In genomic region chr6:146909725-146910489, GRCm38 (mm10) we compare ENCODE assay signal across 23 mouse cellular contexts. TPM values are rescaled to one million over a fixed set of nuclear protein-coding genes. Genes with fewer than 3 reads are reported as not detected.
A peak's percentile ranks its signal among the peaks of the same experiment; 100 is the strongest.
DNase-seq lines count a peak whose midpoint lies in the region; ATAC-seq and TF ChIP-seq lines count a peak whose summit lies in the region.
"Had no signal": no experiment of that assay in that cellular context is flagged by ENCODE, and none has a peak within 500 bp of the region (broad histone marks: within the 10 kb centered on the region; RNA-seq: fewer than 3 reads in every experiment).

No protein-coding gene starts in this region.

- DNase-seq in adrenal gland, adult (ENCODE audit: inconsistent age in 2 of 2, low spot score in 1 of 2) = peak; percentile 50 to 77
- DNase-seq in adrenal gland, postnatal 4 days (ENCODE audit: low spot score in 2 of 2) = no peak
- DNase-seq in heart, postnatal 0 days (ENCODE audit: low spot score) = no peak
- DNase-seq in 416B (ENCODE audit: low read depth) = peak; percentile 87
- no peak for DNase-seq in right cerebral cortex, postnatal 14 days
- DNase-seq in left cerebral cortex, postnatal 14 days (ENCODE audit: low spot score in 2 of 2) = no peak
- DNase-seq: cerebellum, postnatal 10 days; gastrocnemius, postnatal 14 days; heart, postnatal 14 days; midbrain, embryonic 14.5 days; right cerebral cortex, adult 18-20 months; spleen, adult 18-20 months had no signal

- no peaks in the 10 kb centered on the region for H3K36me3 ChIP-seq in heart, postnatal 0 days (replicated peaks; ENCODE audit: control insufficient read depth, insufficient read depth, low read length)
- no peaks in the 10 kb centered on the region for H3K36me3 ChIP-seq in heart, embryonic 12.5 days
- H3K36me3 ChIP-seq: forebrain, embryonic 15.5 days; hindbrain, embryonic 15.5 days; liver, embryonic 15.5 days had no signal

- H3K9ac ChIP-seq in heart, postnatal 0 days (replicated peaks; ENCODE audit: low read depth, low read length) = no peak overlapping the region
- H3K9ac ChIP-seq in heart, embryonic 12.5 days = no peak overlapping the region
- H3K9ac ChIP-seq: forebrain, embryonic 15.5 days; hindbrain, embryonic 15.5 days; kidney, embryonic 15.5 days; limb, embryonic 13.5 days; liver, embryonic 15.5 days had no signal

- TF ChIP-seq EP300 in heart, postnatal 0 days (IDR thresholded peaks at IDR 0.05; ENCODE audit: low read depth) = no peak

- TF ChIP-seq CTCF in heart, postnatal 0 days (IDR thresholded peaks at IDR 0.05; ENCODE audit: low read depth) = no peak
- TF ChIP-seq CTCF in cortical plate, adult 2 months (IDR thresholded peaks at IDR 0.05; ENCODE audit: extremely low read depth, insufficient read depth, low read length) = no peak

- H3K9me3 ChIP-seq in heart, postnatal 0 days (replicated peaks; ENCODE audit: control insufficient read depth, low read length) = no peaks in the 10 kb centered on the region
- no peaks in the 10 kb centered on the region for H3K9me3 ChIP-seq in heart, embryonic 12.5 days (replicated peaks)
- H3K9me3 ChIP-seq: forebrain, embryonic 15.5 days; hindbrain, embryonic 15.5 days; kidney, embryonic 15.5 days; limb, embryonic 13.5 days; liver, embryonic 15.5 days had no signal

- H3K27me3 ChIP-seq in heart, postnatal 0 days (ENCODE audit: control insufficient read depth, insufficient read depth, low read length) = no peaks in the 10 kb centered on the region
- H3K27me3 ChIP-seq in heart, embryonic 12.5 days (replicated peaks) = no peaks in the 10 kb centered on the region
- H3K27me3 ChIP-seq: forebrain, embryonic 15.5 days; hindbrain, embryonic 15.5 days; kidney, embryonic 15.5 days; limb, embryonic 13.5 days; liver, embryonic 15.5 days had no signal

- H3K27ac ChIP-seq in heart, postnatal 0 days (ENCODE audit: low read depth) = peak overlapping the region; percentile 16; the same call in 1 of the 2 replicates
- H3K27ac ChIP-seq in heart, embryonic 12.5 days (ENCODE audit: poor library complexity, severe bottlenecking) = no peak overlapping the region
- peak overlapping the region; percentile 1 for H3K27ac ChIP-seq in cortical plate, adult 2 months (ENCODE audit: insufficient read depth, low read length)
- H3K27ac ChIP-seq: forebrain, embryonic 15.5 days; hindbrain, embryonic 15.5 days; kidney, embryonic 15.5 days; limb, embryonic 13.5 days; liver, embryonic 15.5 days had no signal

- TF ChIP-seq POLR2A in cortical plate, adult 2 months (IDR thresholded peaks at IDR 0.05; ENCODE audit: extremely low read depth, insufficient read depth, low read length) = no peak

- peaks cover 61% of the 10 kb centered on the region for H3K4me1 ChIP-seq in heart, postnatal 0 days (ENCODE audit: control insufficient read depth, insufficient read depth)
- peaks cover 70% of the 10 kb centered on the region for H3K4me1 ChIP-seq in heart, embryonic 12.5 days (replicated peaks)
- H3K4me1 ChIP-seq in cortical plate, adult 2 months (ENCODE audit: control insufficient read depth, insufficient read depth, low read length) = peaks cover 13% of the 10 kb centered on the region
- H3K4me1 ChIP-seq: forebrain, embryonic 15.5 days had no signal

- no peak overlapping the region for H3K4me3 ChIP-seq in heart, postnatal 0 days (ENCODE audit: low read depth, low read length)
- no peak overlapping the region for H3K4me3 ChIP-seq in heart, embryonic 12.5 days
- H3K4me3 ChIP-seq in cortical plate, adult 2 months (ENCODE audit: insufficient read depth, low read length) = no peak overlapping the region
- H3K4me3 ChIP-seq: forebrain, embryonic 15.5 days; hindbrain, embryonic 15.5 days; kidney, embryonic 15.5 days; limb, embryonic 13.5 days; liver, embryonic 15.5 days had no signal

- intact Hi-C loops in left cerebral cortex, postnatal 14 days (cut with DNase I) = no loop called here

- H3K4me2 ChIP-seq in heart, postnatal 0 days (ENCODE audit: low read depth, low read length) = no peak overlapping the region
- H3K4me2 ChIP-seq in heart, embryonic 12.5 days = no peak overlapping the region
- H3K4me2 ChIP-seq: forebrain, embryonic 15.5 days; hindbrain, embryonic 15.5 days; kidney, embryonic 15.5 days; limb, embryonic 13.5 days; liver, embryonic 15.5 days had no signal

- WGBS in heart, postnatal 0 days = 72% methylated on average over 5 of the region's 5 CpGs
- WGBS in heart, embryonic 12.5 days = 70% methylated on average over 5 of the region's 5 CpGs

- no peak for ATAC-seq in heart, postnatal 0 days (ENCODE audit: insufficient read depth, low read depth)
- ATAC-seq in heart, embryonic 12.5 days (ENCODE audit: insufficient number of reproducible peaks, low FRiP score) = no peak
- ATAC-seq: forebrain, embryonic 15.5 days; intestine, embryonic 16.5 days had no signal

RNA-seq across cellular contexts. Expression of gene Ppfibp1, which starts 21.6 kb away (rescaled TPM):
- 100 to 1,000 TPM; 146 to 152 TPM for total RNA-seq in adrenal gland, postnatal 4 days (2021)
- 43.0 and 56.5 TPM in 2 replicates for total RNA-seq in heart, postnatal 0 days (2014; rRNA removed; ENCODE audit: low replicate concordance)
- polyA plus RNA-seq in heart, postnatal 0 days (2015; fragmentation: Nextera tagmentation; extraction: Ambion mirVana) = 38.8 and 39.5 TPM in 2 replicates
- 83.9 and 84.8 TPM in 2 replicates for polyA plus RNA-seq in heart, embryonic 12.5 days (2016; fragmentation: Nextera tagmentation; extraction: Ambion mirVana)
- polyA plus RNA-seq in cortical plate, adult 2 months (2012; rRNA removed) = 26.5 and 30.6 TPM in 2 replicates
- total RNA-seq in left cerebral cortex, postnatal 14 days (2021) = 10 to 100 TPM; 65.4 to 86.1 TPM

RNA-seq across cellular contexts. Expression of gene 1700034J05Rik, which starts 44.3 kb away (rescaled TPM):
- not detected for total RNA-seq in adrenal gland, postnatal 4 days (2021)
- not detected in 2 replicates for total RNA-seq in heart, postnatal 0 days (2014; rRNA removed; ENCODE audit: low replicate concordance)
- polyA plus RNA-seq in heart, postnatal 0 days (2015; fragmentation: Nextera tagmentation; extraction: Ambion mirVana) = 0.07 TPM in 2 replicates
- polyA plus RNA-seq in heart, embryonic 12.5 days (2016; fragmentation: Nextera tagmentation; extraction: Ambion mirVana) = 0.17 and 0.23 TPM in 2 replicates
- polyA plus RNA-seq in cortical plate, adult 2 months (2012; rRNA removed) = not detected in 2 replicates
- not detected for total RNA-seq in left cerebral cortex, postnatal 14 days (2021)
- total RNA-seq: adrenal gland, postnatal 36 days; gastrocnemius, postnatal 14 days; heart, postnatal 14 days; left cerebral cortex, adult 18-20 months had no signal
- polyA plus RNA-seq: forebrain, embryonic 15.5 days; midbrain, embryonic 14.5 days; thymus, postnatal 0 days had no signal

Comparison
In these comparisons a context has a peak if more than half of its experiments do, and no peak if none do; other contexts are left out.
1. DNase-seq: peak in adrenal gland, adult (2 of 2) and 416B (single experiment); none in adrenal gland, postnatal 4 days (0 of 2), heart, postnatal 0 days (single experiment), right cerebral cortex, postnatal 14 days (single experiment) and left cerebral cortex, postnatal 14 days (0 of 2).